Mouse (Mus musculus): ENCODE measurements at regions not wholly inside any gene's neighbourhood (a gene's known extent, or its start where the extent isn't known, plus 50 kb on each side); places are given as distances from the start of the nearest gene placed in this dataset.

DNA sequence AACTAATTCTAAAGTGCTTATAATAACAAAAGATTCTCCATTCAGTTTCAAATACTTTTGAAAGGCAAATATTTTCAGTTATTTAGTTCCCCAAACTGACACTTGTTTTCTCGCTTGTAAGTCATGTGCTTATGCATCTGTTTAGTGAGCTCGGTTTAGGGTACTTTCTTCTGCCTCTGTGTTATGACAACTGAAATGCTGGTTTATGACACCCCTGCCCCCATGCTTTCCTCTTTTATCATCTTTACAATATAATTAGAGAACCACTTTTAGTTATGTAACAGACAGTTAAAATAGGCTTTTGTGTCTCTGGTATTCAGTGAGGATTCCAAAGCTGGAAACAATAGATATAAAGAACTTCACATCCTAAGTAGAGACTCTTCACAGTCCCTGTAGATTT, 733.8 kb downstream of the 4930447A16Rik start:
- Histone ChIP-seq H3K9ac (replicated peaks; ENCODE audit: low read length) (no peak overlapping the region), H3K9me3 (ENCODE audit: low read length) (no peaks in the 10 kb centered on the region), H3K36me3 (ENCODE audit: insufficient read depth, low read length) (no peaks in the 10 kb centered on the region), H3K4me2 (ENCODE audit: low read depth, low read length) (no peak overlapping the region), H3K27me3 (ENCODE audit: insufficient read depth, low read length) (no peaks in the 10 kb centered on the region), H3K4me1 (ENCODE audit: insufficient read depth, low read length) (peaks cover 3% of the 10 kb centered on the region; the same call in 1 of the 2 replicates), H3K4me3 (ENCODE audit: low read length) (no peak overlapping the region), H3K27ac (no peak overlapping the region)
- WGBS = 83% methylated on average over 2 of the region's 2 CpGs
- ATAC-seq (no peak), DNase-seq (ENCODE audit: low spot score) (no peak)
- TF ChIP-seq CTCF (IDR thresholded peaks at IDR 0.05; ENCODE audit: low read depth) = no peak

DNA sequence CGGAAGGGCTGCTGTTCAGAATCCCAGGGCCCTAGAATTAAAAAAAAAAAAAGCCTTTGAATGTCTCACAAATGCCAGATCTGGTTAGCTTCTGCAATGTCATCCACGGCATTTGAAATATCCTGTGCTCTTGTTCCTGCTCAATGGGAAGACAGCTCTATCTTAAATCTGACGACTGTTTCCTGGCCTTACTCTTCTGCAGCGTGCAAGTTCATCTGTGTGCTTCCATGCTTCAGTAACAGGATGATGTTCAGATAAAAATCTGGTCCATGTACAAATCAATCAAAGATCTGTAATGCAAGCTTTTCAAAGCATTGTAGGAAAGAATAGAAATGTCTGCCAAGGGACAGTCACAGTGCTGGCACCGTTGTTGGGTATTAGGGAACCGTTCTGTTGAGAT, 738.4 kb downstream of the 4930447A16Rik start:
- H3K27ac ChIP-seq = 0 out of 2 replicates have a peak overlapping the region, but pooled peaks have one; percentile 32
- H3K4me2 ChIP-seq (ENCODE audit: low read depth, low read length) = no peak overlapping the region
- H3K27me3 ChIP-seq (ENCODE audit: insufficient read depth, low read length) = no peaks in the 10 kb centered on the region
- H3K9me3 ChIP-seq (ENCODE audit: low read length) = no peaks in the 10 kb centered on the region
- peak; percentile 24 for DNase-seq (ENCODE audit: low spot score)
- H3K36me3 ChIP-seq (ENCODE audit: insufficient read depth, low read length) = no peaks in the 10 kb centered on the region
- WGBS = 39% methylated on average over 6 of the region's 6 CpGs
- no peak for TF ChIP-seq CTCF (IDR thresholded peaks at IDR 0.05; ENCODE audit: low read depth)
- no peak overlapping the region for H3K9ac ChIP-seq (replicated peaks; ENCODE audit: low read length)
- H3K4me3 ChIP-seq (ENCODE audit: low read length) = no peak overlapping the region
- ATAC-seq = no peak
- H3K4me1 ChIP-seq (ENCODE audit: insufficient read depth, low read length) = peaks cover 3% of the 10 kb centered on the region; the same call in 1 of the 2 replicates

DNA sequence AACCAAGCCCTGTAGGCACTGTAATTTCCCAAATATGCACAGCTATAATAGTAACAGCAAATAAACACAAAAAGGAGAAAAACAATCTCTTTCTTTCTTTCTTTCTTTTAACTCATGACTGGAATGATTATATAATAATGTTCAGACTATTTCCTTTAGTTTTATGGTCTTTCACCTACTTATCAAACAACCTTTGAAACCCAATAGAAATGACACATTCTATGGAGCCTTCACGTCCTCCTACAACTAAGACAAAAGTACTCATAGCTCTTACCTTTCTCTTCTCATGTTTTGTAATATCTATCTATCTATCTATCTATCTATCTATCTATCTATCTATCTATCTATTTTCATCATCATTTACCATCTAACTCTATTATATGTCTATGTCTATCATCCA, 739.5 kb downstream of the 4930447A16Rik start:
- no peak overlapping the region for H3K27ac ChIP-seq
- 97% methylated on average over 1 of the region's 1 CpGs for WGBS
- no peak overlapping the region for H3K9ac ChIP-seq (replicated peaks; ENCODE audit: low read length)
- no peak for TF ChIP-seq CTCF (IDR thresholded peaks at IDR 0.05; ENCODE audit: low read depth)
- H3K4me3 ChIP-seq (ENCODE audit: low read length) = no peak overlapping the region
- no peaks in the 10 kb centered on the region for H3K36me3 ChIP-seq (ENCODE audit: insufficient read depth, low read length)
- peaks cover 3% of the 10 kb centered on the region; the same call in 1 of the 2 replicates for H3K4me1 ChIP-seq (ENCODE audit: insufficient read depth, low read length)
- no peaks in the 10 kb centered on the region for H3K9me3 ChIP-seq (ENCODE audit: low read length)
- H3K4me2 ChIP-seq (ENCODE audit: low read depth, low read length) = no peak overlapping the region
- DNase-seq (ENCODE audit: low spot score) (no peak), ATAC-seq (no peak)
- H3K27me3 ChIP-seq (ENCODE audit: insufficient read depth, low read length) = no peaks in the 10 kb centered on the region

DNA sequence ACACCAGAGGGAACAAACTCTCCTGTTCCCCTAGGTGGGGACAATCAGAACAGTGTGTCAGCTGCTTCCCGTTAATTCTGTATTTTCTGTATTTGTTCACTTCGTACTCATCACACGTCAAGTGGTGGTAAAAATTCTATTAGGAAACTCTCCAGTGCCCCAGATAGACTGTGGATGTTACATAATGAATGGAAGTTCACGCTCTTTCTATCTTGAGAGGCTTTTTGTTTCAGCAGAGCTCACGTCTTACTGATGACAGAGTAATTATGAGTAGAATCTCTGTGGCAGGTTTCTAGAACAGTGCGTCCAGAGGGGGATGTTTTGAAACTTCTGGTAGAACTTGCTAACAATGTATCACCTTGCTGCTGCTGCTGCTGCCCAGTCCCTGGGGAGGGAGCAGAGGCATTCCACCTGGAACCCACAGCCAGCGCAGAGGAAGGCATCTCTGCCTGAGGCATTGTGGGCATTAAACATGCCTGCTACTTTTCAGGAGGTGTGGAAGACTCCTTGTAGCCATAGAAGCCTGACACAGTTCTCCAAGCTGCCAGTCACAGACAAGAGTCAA, 740.6 kb downstream of the 4930447A16Rik start:
- Histone ChIP-seq H3K4me2 (ENCODE audit: low read depth, low read length) (no peak overlapping the region), H3K9ac (replicated peaks; ENCODE audit: low read length) (no peak overlapping the region), H3K4me3 (ENCODE audit: low read length) (no peak overlapping the region), H3K4me1 (ENCODE audit: insufficient read depth, low read length) (peaks cover 3% of the 10 kb centered on the region; the same call in 1 of the 2 replicates), H3K36me3 (ENCODE audit: insufficient read depth, low read length) (no peaks in the 10 kb centered on the region), H3K9me3 (ENCODE audit: low read length) (no peaks in the 10 kb centered on the region), H3K27ac (no peak overlapping the region), H3K27me3 (ENCODE audit: insufficient read depth, low read length) (no peaks in the 10 kb centered on the region)
- TF ChIP-seq CTCF (IDR thresholded peaks at IDR 0.05; ENCODE audit: low read depth) = no peak
- ATAC-seq (no peak), DNase-seq (ENCODE audit: low spot score) (no peak)
- 69% methylated on average over 7 of the region's 7 CpGs for WGBS

DNA sequence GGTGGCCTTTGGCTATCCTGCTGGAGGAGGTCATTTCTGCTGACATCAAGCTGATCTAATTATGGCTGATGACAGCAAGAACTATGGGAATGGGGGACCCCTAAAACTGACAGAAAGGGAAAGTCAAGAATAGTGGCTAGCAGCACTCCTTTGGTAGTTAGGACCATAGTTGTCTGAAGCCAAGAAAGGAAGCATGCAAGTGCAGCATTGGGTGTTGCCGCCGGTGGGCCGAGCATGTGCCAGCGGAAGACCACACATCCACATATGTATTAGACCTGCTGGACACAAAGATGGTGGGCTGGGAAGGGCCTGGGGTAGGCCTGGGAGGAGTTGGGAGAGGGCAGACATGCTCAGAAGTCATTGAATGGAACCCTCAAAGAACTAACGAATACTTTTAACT, 741.1 kb downstream of the 4930447A16Rik start:
- Histone ChIP-seq H3K4me2 (ENCODE audit: low read depth, low read length) (no peak overlapping the region), H3K4me1 (ENCODE audit: insufficient read depth, low read length) (peaks cover 3% of the 10 kb centered on the region; the same call in 1 of the 2 replicates), H3K27ac (no peak overlapping the region), H3K27me3 (ENCODE audit: insufficient read depth, low read length) (no peaks in the 10 kb centered on the region), H3K4me3 (ENCODE audit: low read length) (no peak overlapping the region), H3K9ac (replicated peaks; ENCODE audit: low read length) (no peak overlapping the region), H3K9me3 (ENCODE audit: low read length) (no peaks in the 10 kb centered on the region), H3K36me3 (ENCODE audit: insufficient read depth, low read length) (no peaks in the 10 kb centered on the region)
- ATAC-seq (no peak), DNase-seq (ENCODE audit: low spot score) (no peak)
- WGBS = 93% methylated on average over 5 of the region's 5 CpGs
- TF ChIP-seq CTCF (IDR thresholded peaks at IDR 0.05; ENCODE audit: low read depth) = no peak

DNA sequence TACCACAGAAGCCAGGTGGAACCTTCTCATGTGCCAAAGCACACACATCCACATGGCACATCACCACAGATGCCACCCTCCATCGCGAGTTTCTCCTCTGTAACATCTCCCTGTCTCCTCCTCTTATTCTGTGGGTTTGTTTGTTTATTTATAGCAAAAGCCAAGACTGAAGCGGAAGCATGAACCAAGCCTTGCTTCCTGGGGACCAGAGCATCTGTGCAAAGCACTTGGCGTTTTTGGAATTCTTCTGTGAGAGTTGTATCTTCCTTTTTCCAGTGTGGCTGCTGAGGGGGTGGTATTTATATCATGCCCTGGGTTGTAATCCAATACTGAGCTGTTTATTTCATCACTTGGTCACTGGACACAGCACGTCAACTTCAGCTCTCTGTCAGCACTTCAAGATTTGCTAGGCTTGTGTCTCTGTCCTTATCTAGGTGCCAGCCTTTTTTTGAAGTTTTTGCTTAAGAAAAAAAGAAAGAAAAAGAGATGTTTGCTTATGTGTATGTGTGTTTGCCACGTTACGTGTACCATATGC, 742.3 kb downstream of the 4930447A16Rik start:
- Histone ChIP-seq H3K4me1 (ENCODE audit: insufficient read depth, low read length) (peaks cover 3% of the 10 kb centered on the region; the same call in 1 of the 2 replicates), H3K27me3 (ENCODE audit: insufficient read depth, low read length) (no peaks in the 10 kb centered on the region), H3K9ac (replicated peaks; ENCODE audit: low read length) (no peak overlapping the region), H3K9me3 (ENCODE audit: low read length) (no peaks in the 10 kb centered on the region), H3K4me3 (ENCODE audit: low read length) (no peak overlapping the region), H3K27ac (no peak overlapping the region), H3K4me2 (ENCODE audit: low read depth, low read length) (no peak overlapping the region), H3K36me3 (ENCODE audit: insufficient read depth, low read length) (no peaks in the 10 kb centered on the region)
- 75% methylated on average over 7 of the region's 7 CpGs for WGBS
- ATAC-seq (no peak), DNase-seq (ENCODE audit: low spot score) (no peak)
- no peak for TF ChIP-seq CTCF (IDR thresholded peaks at IDR 0.05; ENCODE audit: low read depth)

DNA sequence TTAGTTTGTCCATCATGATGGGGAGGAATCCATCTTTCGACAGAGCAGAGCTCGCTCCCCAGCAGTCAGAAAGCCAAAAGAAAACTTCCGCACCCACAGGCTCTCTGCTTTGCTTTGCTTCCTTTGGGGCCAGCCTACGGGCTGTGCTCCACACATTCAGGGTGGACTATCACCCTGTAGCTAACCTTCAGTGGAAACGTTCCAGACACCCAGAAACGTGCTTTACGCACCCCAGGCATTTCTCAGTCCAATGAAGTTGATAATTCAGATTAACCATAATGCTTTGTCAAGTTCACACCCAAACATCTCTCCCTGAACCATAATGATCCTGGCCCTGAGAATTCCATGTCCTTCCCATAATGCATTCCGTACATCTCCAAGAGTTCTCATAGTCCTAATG, 743.8 kb downstream of the 4930447A16Rik start:
- H3K27ac ChIP-seq = no peak overlapping the region
- no peak for DNase-seq (ENCODE audit: low spot score)
- no peak overlapping the region for H3K4me2 ChIP-seq (ENCODE audit: low read depth, low read length)
- WGBS = 84% methylated on average over 8 of the region's 8 CpGs
- H3K27me3 ChIP-seq (ENCODE audit: insufficient read depth, low read length) = no peaks in the 10 kb centered on the region
- H3K9ac ChIP-seq (replicated peaks; ENCODE audit: low read length) = no peak overlapping the region
- no peaks in the 10 kb centered on the region for H3K4me1 ChIP-seq (ENCODE audit: insufficient read depth, low read length)
- H3K4me3 ChIP-seq (ENCODE audit: low read length) = no peak overlapping the region
- TF ChIP-seq CTCF (IDR thresholded peaks at IDR 0.05; ENCODE audit: low read depth) = no peak
- no peak for ATAC-seq
- no peaks in the 10 kb centered on the region for H3K36me3 ChIP-seq (ENCODE audit: insufficient read depth, low read length)
- no peaks in the 10 kb centered on the region for H3K9me3 ChIP-seq (ENCODE audit: low read length)

Measured in hindbrain, postnatal 0 days (tissue).